Mouse (Mus musculus) embryonic facial prominence, embryonic 10.5 days (tissue): ENCODE measurements around the gene Exoc3l. TPM values are rescaled to one million over a fixed set of nuclear protein-coding genes. Genes with fewer than 3 reads are reported as not detected.

Source experiments
- DNase-seq: peaks from one replicate; pipeline ENCODE4 v3.0.0-alpha.2; 2017; ENCODE audit warnings: low spot score
- H3K27ac ChIP-seq: fragments of 300-500 bp; sonication (generic); replicated peaks from 2 replicates; pipeline ENCODE4 v1.5.1; 2016; ENCODE audit warnings: mild to moderate bottlenecking
- H3K27me3 ChIP-seq: fragments of 300-500 bp; sonication (generic); replicated peaks from 2 replicates; pipeline ENCODE4 v1.6.1; 2016; ENCODE audit warnings: low read depth, mild to moderate bottlenecking; ENCODE audit not compliant: poor library complexity, severe bottlenecking
- H3K36me3 ChIP-seq: fragments of 300-500 bp; sonication (generic); replicated peaks from 2 replicates; pipeline ENCODE4 v1.6.1; 2016; ENCODE audit warnings: mild to moderate bottlenecking, moderate library complexity
- H3K4me1 ChIP-seq: fragments of 300-500 bp; sonication (generic); 2 replicates; pipeline ENCODE4 v1.6.1; 2016
- H3K4me3 ChIP-seq: fragments of 300-500 bp; sonication (generic); 2 replicates; pipeline ENCODE4 v1.5.1; 2016; ENCODE audit warnings: mild to moderate bottlenecking, moderate library complexity
- H3K9me3 ChIP-seq: fragments of 300-500 bp; sonication (generic); 2 replicates; pipeline ENCODE4 v1.6.1; 2016; ENCODE audit warnings: mild to moderate bottlenecking
- WGBS: fragments of 180-500 bp; shearing (Covaris S2); methylation state at CpG from one replicate; pipeline ENCODE4 v1.1.7; 2016; 5-methylcytosine and 5-hydroxymethylcytosine counted together
- polyA plus RNA-seq: library from polyadenylated mRNA; unstranded; fragments of >200 nt; fragmentation: Nextera tagmentation; extraction: Ambion mirVana; gene quantifications from 2 replicates; pipeline ENCODE4 v1.2.1, GENCODE M21; 2016

Gene Exoc3l
- polyA plus RNA-seq, 1 experiment from 2014 or later = 9.9 TPM

DNA sequence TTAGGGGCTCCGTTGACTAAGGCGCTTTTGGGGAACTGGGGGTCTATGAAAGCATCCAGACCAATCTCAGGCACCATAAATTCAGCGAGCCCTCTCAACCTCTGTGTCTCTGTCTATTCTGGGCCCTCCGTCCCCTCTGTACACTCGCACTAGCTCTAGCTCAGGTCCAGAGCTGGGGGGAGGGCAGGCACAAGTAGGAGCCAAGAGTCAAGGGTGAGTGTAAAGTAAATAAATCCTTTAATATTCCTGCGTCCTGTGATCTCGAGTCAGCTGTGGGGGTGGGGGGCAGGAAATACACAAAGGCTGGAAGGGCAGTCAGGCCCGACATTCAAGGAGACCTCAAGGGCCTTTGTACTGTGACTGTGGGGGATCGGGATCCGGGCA is 26.8 kb downstream of the Exoc3l start:
- H3K36me3 ChIP-seq = no peaks in the 10 kb centered on the region
- H3K4me3 ChIP-seq = peak overlapping the region; percentile 65
- peaks cover 54% of the 10 kb centered on the region for H3K4me1 ChIP-seq
- DNase-seq = no peak
- H3K27me3 ChIP-seq = peaks cover 100% of the 10 kb centered on the region
- H3K9me3 ChIP-seq = peaks cover 4% of the 10 kb centered on the region
- WGBS = under 1% methylated on average over 10 of the region's 10 CpGs
- H3K27ac ChIP-seq = peak overlapping the region; percentile 37; the same call in 1 of the 2 replicates

DNA sequence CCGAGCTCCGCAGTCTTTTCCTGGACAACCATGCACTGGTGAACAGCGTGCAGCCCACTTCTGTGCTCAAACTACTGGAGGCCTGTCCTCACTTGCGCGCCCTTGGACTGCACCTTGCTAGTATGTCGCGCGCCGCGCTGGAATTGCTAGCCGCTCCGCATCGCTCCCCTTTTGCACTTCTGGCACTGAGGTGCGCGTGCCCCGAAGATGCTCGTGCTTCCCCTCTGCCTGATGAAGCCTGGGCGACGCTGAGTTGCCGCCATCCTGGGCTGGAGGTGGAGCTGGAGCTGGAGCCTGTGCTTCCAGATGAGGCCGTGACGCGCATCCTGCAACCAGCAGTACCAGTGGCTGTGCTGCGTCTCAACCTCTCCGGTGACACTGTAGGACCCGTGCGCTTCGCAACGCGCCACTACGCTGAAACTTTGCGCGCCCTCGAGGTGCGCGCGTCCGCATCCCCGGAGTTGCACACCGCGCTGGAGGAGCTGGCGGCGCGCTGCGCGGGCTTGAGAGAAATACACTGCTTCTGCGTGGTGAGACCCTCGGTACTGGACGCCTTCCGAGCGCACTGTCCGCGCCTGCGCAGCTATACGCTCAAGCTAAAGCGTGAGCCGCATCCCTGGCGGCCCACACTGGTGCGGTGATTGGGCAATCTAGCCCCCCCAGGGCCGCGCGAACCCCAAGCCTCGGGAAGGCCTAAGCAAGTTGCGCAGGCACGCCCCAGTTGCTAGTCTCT is 27.4 kb downstream of the Exoc3l start:
- Histone ChIP-seq H3K4me1 (peaks cover 59% of the 10 kb centered on the region), H3K4me3 (peak overlapping the region; percentile 65), H3K9me3 (peaks cover 4% of the 10 kb centered on the region), H3K36me3 (no peaks in the 10 kb centered on the region), H3K27me3 (peaks cover 100% of the 10 kb centered on the region), H3K27ac (peak overlapping the region; percentile 37; the same call in 1 of the 2 replicates)
- under 1% methylated on average over 65 of the region's 65 CpGs for WGBS
- DNase-seq = peak; percentile 85

DNA sequence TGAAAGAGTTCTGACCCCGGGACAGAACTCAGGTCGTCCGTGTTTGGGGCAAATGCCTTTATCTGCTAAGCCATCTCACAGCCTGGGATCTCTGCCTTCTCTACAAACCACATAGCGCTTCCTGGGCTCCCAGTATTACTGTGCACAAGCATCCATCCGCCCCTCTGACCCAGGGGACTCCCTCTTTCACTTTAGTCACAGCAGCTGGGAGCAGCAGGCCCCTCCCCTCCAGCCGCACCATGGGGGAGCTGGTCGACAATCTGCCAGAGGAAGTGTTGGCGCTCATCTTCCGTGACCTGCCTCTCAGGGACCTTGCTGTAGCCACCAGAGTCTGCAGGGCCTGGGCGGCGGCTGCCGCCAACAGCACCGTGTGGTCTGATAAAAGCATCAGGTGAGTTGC is 29.1 kb downstream of the Exoc3l start:
- H3K9me3 ChIP-seq = peaks cover 4% of the 10 kb centered on the region
- 8% methylated on average over 13 of the region's 13 CpGs for WGBS
- peaks cover 59% of the 10 kb centered on the region for H3K4me1 ChIP-seq
- no peak overlapping the region for H3K27ac ChIP-seq
- H3K27me3 ChIP-seq = peaks cover 100% of the 10 kb centered on the region
- H3K4me3 ChIP-seq = no peak overlapping the region
- no peaks in the 10 kb centered on the region for H3K36me3 ChIP-seq
- no peak for DNase-seq

DNA sequence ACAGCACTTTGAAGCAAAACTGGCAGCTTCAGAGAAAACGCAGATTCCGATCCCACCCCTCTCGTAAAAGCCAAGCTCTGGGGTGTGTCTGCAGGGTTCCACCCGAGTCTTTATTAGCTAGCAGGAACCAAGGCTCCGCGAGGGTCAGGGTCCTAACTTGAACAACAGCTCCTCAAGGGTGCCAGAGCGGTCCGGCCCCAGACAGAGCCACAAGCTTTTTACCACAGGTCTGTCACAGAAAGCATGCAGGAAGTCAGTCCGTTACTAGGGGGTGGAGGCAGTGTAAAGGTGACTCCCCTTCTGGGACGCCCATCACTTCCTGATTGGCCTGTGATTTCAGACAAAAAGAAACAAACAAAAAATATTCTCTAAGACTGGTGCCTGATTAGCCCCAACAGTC is 30.8 kb downstream of the Exoc3l start:
- no peak overlapping the region for H3K27ac ChIP-seq
- peaks cover 100% of the 10 kb centered on the region for H3K27me3 ChIP-seq
- H3K4me3 ChIP-seq = peak overlapping the region; percentile 76
- no peak for DNase-seq
- peaks cover 49% of the 10 kb centered on the region for H3K4me1 ChIP-seq
- peaks cover 4% of the 10 kb centered on the region for H3K9me3 ChIP-seq
- no peaks in the 10 kb centered on the region for H3K36me3 ChIP-seq
- WGBS = 15% methylated on average over 10 of the region's 10 CpGs

DNA sequence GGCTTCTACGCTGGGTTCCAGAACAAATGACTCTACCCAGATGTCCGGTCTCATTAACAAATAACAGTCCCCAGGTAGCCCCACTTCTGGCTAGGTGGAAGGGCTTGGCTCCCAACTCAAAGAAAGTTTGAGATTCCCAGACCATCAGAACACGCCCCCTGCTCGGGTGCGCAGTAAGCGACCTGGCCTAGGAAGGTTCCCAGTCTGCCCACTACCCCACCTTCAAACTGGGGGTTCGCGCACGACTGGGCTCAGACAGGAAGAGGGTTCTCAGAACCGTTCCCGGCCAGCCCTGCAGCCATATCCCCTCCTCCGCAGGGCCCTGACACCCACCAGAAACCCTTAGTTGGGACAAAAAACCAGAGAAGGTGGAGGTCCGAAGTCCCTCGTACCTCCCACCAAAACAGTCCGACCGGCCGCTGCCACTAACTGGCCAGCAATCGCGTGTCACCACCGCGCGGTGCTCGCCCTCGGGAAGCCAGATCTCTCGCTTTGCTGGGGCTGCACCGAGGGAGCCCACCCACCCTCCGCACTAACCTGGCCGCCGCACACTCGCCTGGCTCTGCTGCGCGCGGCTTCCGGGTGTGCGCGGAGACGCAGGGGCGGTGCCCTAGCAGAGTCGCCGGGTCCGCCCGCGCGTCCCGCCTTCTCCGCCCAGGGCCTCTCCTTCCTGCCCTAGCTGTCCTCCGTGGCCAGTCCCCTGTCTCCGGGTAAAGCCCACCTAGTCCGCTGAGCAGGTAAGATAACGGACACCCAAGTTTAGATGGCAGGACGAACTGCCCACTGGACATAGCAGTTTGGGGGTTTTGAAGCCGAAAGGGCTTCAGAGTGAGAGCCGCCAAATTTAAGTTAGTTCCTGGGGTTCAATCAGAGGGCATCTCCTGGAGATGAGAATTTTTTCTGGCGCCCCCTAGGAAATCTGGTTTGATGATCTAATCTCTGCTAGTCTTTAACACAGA is 31.6 kb downstream of the Exoc3l start, which contains the start of the genes Tradd and Fbxl8:
Gene Tradd, minus strand, starts transcription at position 586 of the 959 bp plus-strand sequence.
Gene Fbxl8, plus strand, starts transcription at position 625 of the 959 bp plus-strand sequence.
- Histone ChIP-seq H3K27me3 (peaks cover 100% of the 10 kb centered on the region), H3K4me3 (peak within 1 kb of the TSS; percentile 76), H3K4me1 (peaks cover 48% of the 10 kb centered on the region), H3K36me3 (no peaks in the 10 kb centered on the region), H3K27ac (peak within 1 kb of the TSS; percentile 59; the same call in 1 of the 2 replicates), H3K9me3 (peaks cover 4% of the 10 kb centered on the region)
- peak; percentile 83 for DNase-seq
- 1% methylated on average over 54 of the region's 54 CpGs for WGBS

DNA sequence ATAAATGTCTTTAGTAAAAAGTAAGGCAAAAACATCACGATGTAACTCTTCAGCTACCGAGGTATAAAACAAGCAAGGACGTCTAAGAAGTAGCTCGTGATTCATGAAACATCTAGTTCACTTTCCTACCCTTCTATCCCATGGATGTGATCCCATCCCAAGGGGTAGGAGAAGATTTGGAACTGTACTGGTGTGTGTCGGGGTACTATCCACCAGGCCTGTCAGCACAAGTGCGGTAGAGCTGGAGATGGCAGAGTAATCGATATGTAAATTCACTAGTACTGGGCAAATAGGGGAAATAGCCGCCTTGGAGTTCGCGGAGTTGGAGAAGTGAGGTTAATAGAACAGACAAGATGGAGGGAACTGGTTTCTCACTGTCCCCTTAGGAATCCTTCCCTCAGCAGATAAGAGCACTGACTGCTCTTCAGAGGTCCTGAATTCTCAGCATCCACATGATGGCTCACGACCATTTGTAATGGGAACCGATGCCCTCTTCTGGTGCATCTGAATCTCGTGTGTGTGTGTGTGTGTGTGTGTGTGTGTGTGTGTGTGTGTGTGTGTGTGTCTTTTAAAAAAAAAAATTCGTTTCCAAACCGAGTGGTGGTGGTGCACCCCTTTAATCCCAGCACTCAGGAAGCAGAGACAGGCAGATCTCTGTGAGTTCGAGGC is 32.5 kb downstream of the Exoc3l start:
- H3K27me3 ChIP-seq = peaks cover 100% of the 10 kb centered on the region
- H3K9me3 ChIP-seq = peaks cover 4% of the 10 kb centered on the region
- WGBS = 40% methylated on average over 16 of the region's 16 CpGs
- no peak for DNase-seq
- H3K27ac ChIP-seq = no peak overlapping the region
- H3K4me1 ChIP-seq = peaks cover 47% of the 10 kb centered on the region
- no peaks in the 10 kb centered on the region for H3K36me3 ChIP-seq
- peak overlapping the region; percentile 76 for H3K4me3 ChIP-seq

DNA sequence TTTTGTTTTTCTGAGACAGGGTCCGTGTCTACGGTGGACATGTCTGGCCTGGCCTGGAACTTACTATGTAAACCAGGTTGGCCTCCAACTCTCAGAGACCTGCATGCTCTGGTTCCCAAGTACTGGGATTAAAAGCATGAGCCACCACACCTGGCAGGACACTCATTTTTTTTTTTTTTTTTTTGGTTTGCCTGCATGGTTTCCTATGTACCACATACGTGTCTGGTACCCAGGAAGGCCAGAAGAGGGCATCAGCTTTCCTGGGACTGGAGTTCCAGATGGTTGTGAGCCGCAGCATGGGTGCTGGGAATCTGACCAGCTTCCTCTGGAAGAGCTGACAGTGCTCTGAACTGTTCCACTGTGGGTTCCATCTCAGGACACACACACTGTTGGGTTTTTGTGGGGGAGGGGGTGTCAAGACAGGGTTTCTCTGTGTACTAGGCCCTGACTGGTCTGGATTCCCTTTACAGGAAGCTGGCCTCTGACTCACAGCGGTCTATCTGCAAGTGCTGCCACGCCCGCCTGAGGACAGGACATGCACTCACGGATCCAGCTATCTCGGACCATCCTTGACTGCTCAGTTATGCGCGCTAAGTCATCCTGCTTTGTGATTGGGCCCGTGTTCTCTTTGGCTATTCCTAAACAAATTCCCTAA is 34.4 kb downstream of the Exoc3l start:
- peaks cover 100% of the 10 kb centered on the region for H3K27me3 ChIP-seq
- H3K27ac ChIP-seq = no peak overlapping the region
- WGBS = 83% methylated on average over 12 of the region's 12 CpGs
- no peaks in the 10 kb centered on the region for H3K36me3 ChIP-seq
- peaks cover 4% of the 10 kb centered on the region for H3K9me3 ChIP-seq
- DNase-seq = no peak
- H3K4me3 ChIP-seq = no peak overlapping the region
- peaks cover 32% of the 10 kb centered on the region for H3K4me1 ChIP-seq

DNA sequence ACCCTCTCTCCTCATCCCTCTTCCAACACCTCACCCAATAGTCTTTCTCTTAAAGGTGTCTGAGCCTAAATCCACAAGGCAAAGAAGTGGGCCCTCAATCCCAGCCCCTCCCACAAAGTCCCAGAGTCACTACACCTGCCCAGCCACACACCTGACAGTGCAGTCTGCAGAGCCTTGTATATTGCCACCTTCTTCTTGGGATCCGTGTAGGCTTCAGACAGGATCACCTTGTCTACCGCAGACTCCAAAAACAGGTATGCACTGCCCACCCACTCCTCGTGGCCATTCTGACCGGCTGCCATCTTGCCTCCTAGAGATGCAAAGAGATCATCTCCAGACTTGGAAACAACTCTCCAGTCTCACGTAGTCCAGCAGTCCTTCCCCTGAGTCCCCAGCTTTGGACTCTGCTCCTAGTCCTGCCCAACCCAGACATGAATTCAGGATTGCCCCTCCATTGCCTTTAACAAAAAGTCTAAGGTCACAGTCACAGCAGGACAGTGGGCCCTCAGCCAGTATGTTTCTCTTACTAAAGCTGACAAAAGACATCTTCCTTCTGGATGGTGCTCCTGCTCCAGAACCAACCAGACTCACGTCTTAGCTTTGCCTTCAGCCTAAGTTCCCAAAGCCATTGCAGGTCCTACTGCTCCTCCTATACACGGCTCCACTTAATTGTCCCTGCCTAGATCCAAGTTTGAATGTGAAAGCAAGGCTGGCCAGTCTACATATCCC is 35.4 kb downstream of the Exoc3l start:
- H3K27ac ChIP-seq = no peak overlapping the region
- H3K36me3 ChIP-seq = no peaks in the 10 kb centered on the region
- H3K27me3 ChIP-seq = peaks cover 100% of the 10 kb centered on the region
- H3K4me3 ChIP-seq = no peak overlapping the region
- 63% methylated on average over 7 of the region's 7 CpGs for WGBS
- H3K9me3 ChIP-seq = no peaks in the 10 kb centered on the region; the same call in 1 of the 2 replicates
- H3K4me1 ChIP-seq = peaks cover 32% of the 10 kb centered on the region
- DNase-seq = no peak

DNA sequence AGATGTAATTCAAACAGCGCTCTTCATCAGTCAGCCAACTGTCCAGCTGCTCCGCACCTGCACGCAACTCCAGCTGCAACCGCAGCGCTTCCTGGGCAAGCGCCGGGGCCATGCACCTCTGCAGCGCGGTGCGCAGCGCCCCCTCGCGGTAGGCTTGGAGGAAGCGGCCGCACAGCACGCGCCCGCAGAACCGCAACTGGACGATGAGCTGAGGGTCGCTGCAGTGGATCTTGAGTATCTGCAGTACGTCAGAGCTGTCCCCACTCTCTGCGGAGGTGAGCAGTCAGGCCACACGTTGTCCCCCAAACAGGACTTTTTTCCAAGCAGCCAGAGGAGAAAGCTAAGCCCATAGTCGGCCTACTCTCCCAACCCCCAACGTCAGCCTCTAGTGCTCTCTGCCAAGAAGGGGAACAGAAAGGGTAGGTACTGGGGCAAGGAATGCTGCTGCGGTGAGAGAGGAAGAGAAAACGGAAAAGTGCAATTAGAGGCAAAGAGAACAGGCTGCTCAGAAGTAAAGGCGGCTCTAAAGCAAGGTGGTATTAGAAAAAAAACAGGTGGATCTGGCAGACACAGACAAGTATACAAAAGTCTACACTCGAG is 36.1 kb downstream of the Exoc3l start:
- Histone ChIP-seq H3K4me1 (peaks cover 34% of the 10 kb centered on the region), H3K36me3 (no peaks in the 10 kb centered on the region), H3K27ac (no peak overlapping the region), H3K4me3 (peak overlapping the region; percentile 57), H3K9me3 (no peaks in the 10 kb centered on the region; the same call in 1 of the 2 replicates), H3K27me3 (peaks cover 100% of the 10 kb centered on the region)
- 3% methylated on average over 30 of the region's 30 CpGs for WGBS
- peak; percentile 89 for DNase-seq

DNA sequence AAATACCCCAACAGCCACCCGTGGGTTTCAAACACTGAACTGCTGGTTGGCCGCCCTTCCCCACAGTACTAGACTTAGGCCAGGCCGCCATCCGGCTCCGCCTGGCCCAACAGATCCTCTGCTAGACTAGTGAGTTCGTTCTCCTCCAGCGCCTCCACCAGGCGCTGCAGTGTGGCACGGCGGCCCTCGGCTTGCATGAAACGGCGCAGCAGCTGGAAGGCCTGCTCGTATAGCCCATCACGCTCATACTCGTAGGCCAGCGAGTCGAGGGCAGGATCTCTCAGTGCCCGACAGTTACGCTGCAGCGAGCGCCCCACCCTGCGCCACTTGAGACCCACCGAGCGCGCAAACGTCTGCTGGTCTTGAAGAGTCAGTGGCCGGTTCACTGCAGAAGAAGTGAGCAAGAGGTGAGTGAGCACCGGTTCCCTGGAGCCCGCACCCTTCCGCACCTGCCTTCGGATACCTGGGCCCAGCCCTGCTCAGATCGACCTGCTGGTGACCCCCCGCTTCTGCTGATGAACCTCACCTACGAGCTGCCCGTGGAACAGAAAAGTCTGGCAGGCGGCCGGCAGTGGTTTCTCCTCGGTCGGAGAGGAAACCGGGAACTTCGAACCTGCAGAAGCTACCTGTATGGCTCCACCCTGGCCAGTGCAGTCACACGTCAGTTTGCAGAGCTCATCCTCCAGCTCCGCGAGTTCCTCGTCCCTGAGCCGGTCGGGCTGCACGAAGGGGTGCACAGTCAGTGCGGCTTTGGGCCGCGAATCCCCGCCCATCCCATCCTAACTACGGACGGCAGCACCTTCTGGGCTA is 36.8 kb downstream of the Exoc3l start:
- 2% methylated on average over 55 of the region's 55 CpGs for WGBS
- peaks cover 96% of the 10 kb centered on the region for H3K27me3 ChIP-seq
- no peak overlapping the region for H3K27ac ChIP-seq
- DNase-seq = peak; percentile 70
- H3K36me3 ChIP-seq = no peaks in the 10 kb centered on the region
- peaks cover 34% of the 10 kb centered on the region for H3K4me1 ChIP-seq
- peak overlapping the region; percentile 57 for H3K4me3 ChIP-seq
- no peaks in the 10 kb centered on the region; the same call in 1 of the 2 replicates for H3K9me3 ChIP-seq
